Mouse (Mus musculus): ENCODE measurements at regions not wholly inside any gene's neighbourhood (a gene's known extent, or its start where the extent isn't known, plus 50 kb on each side); places are given as distances from the start of the nearest gene placed in this dataset.

DNA sequence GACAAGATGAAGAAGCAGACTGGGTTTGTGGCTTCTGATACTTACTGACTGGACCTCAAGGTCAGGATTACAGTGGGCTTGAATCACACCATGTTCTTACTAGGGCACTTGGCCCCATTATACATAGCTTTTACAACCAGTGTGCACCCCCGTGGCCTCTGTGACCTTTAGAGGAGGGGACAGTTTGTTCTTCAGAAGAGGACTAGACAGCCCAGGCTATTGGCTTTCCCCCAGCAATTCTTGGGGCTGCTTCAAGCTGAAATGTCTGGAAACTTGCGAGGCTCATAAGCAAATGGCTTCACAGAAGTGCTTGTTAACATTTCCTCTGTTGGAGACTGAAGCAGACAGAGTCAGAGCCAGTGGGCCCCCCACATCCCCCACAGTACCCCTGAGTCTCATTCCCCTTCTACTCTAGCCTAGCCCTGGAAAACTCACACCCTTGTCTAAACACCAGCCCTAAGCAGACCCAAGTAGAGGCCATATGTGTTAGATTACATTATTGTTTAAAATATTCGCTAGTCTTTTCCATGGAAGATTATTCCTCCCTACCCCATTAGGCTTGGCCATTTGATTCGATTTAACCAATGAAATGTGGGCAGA, 439.6 kb upstream of the Zmiz1 start:
- TF ChIP-seq CTCF (conservative IDR thresholded peaks at IDR 0.05; ENCODE audit: low read length): no peak
- no peak for TF ChIP-seq NANOG (IDR thresholded peaks at IDR 0.05; ENCODE audit: borderline replicate concordance, low read length)
- TF ChIP-seq POU5F1 (IDR thresholded peaks at IDR 0.05; ENCODE audit: borderline replicate concordance, low read length): no peak
